Mouse (Mus musculus): ENCODE results near the gene Mphosph6.

Gene Mphosph6

GRCm38 (mm10) chr8:117771115-117771836, 30.5 kb downstream of the Mphosph6 start:
- no peak for DNase-seq (ENCODE audit: low read depth, low spot score)

- DNase-seq (ENCODE audit: low read depth, low spot score): peak; percentile 17
Observed at GRCm38 (mm10) chr8:117768971-117769370, 32.8 kb downstream of the Mphosph6 start.

GRCm38 (mm10) chr8:117765947-117766346, 35.8 kb downstream of the Mphosph6 start:
- no peak for DNase-seq (ENCODE audit: low read depth, low spot score)

GRCm38 (mm10) chr8:117764625-117765024, 37.1 kb downstream of the Mphosph6 start:
- peak; percentile 25 for DNase-seq (ENCODE audit: low read depth, low spot score)

GRCm38 (mm10) chr8:117762776-117763175, 39.0 kb downstream of the Mphosph6 start:
- DNase-seq (ENCODE audit: low read depth, low spot score): no peak

GRCm38 (mm10) chr8:117757900-117758299, 43.8 kb downstream of the Mphosph6 start:
- no peak for DNase-seq (ENCODE audit: low read depth, low spot score)

- no peak for DNase-seq (ENCODE audit: low read depth, low spot score)
Observed at GRCm38 (mm10) chr8:117749436-117749835, 52.3 kb downstream of the Mphosph6 start.

GRCm38 (mm10) chr8:117747886-117748730, 53.6 kb downstream of the Mphosph6 start:
- DNase-seq (ENCODE audit: low read depth, low spot score): no peak

GRCm38 (mm10) chr8:117747428-117747827, 54.3 kb downstream of the Mphosph6 start:
- DNase-seq (ENCODE audit: low read depth, low spot score): no peak

GRCm38 (mm10) chr8:117746651-117747050, 55.1 kb downstream of the Mphosph6 start:
- DNase-seq (ENCODE audit: low read depth, low spot score): no peak

- peak; percentile 8 for DNase-seq (ENCODE audit: low read depth, low spot score)
Observed at GRCm38 (mm10) chr8:117742431-117743012, 59.2 kb downstream of the Mphosph6 start.
